Mouse (Mus musculus) lung, adult 2 months (tissue): ENCODE results near the gene Tmem132e.

Source experiments
- CTCF ChIP-seq: fragments of 200-500 bp; IDR thresholded peaks from 2 replicates; pipeline ENCODE4 v1.5.1; 2011; ENCODE audit warnings: mild to moderate bottlenecking, low read length, control low read depth; ENCODE audit not compliant: insufficient read depth
- POLR2A ChIP-seq: fragments of 200-500 bp; IDR thresholded peaks from 2 replicates; pipeline ENCODE4 v1.6.1; 2011; ENCODE audit warnings: low read depth, mild to moderate bottlenecking, control low read depth, low read length, borderline replicate concordance; ENCODE audit errors: extremely low read depth

DNA sequence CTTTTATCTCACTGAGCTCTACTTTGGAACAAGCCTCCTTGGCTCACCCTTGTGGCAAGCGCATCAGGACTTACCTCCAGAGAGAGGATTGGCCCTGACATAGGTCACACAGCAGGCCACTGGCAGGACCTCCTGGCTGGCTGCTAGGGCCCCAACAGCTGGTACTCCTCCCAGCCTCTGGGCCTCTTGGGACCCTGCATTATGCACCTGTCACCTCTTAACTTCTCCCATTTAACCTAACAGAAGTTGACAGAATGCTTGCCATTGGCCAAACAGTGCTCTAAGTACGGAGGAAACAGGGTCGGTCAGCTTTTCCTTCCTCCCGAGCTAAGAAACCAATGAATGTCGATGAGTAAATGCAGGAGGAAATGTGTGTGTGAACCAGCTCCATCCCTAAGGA lies 33.2 kb downstream of the Tmem132e start:
- TF ChIP-seq POLR2A: no peak
- no peak for TF ChIP-seq CTCF
